Mouse (Mus musculus) G1E (cell line): ENCODE measurements at regions not wholly inside any gene's neighbourhood (a gene's known extent, or its start where the extent isn't known, plus 50 kb on each side); places are given as distances from the start of the nearest gene placed in this dataset.

Source experiments
- CTCF ChIP-seq: IDR thresholded peaks from 2 replicates; pipeline ENCODE4 v1.5.1; 2012; ENCODE audit warnings: low read depth, low read length, inconsistent platforms, mixed read lengths
- GATA2 ChIP-seq: IDR thresholded peaks from 2 replicates; pipeline ENCODE4 v1.6.1; 2012; ENCODE audit warnings: low read depth, low read length, inconsistent platforms, borderline replicate concordance
- TAL1 ChIP-seq: conservative IDR thresholded peaks from 2 replicates; pipeline ENCODE4 v1.6.1; 2012; ENCODE audit warnings: low read depth, low read length, inconsistent platforms, mixed read lengths

DNA sequence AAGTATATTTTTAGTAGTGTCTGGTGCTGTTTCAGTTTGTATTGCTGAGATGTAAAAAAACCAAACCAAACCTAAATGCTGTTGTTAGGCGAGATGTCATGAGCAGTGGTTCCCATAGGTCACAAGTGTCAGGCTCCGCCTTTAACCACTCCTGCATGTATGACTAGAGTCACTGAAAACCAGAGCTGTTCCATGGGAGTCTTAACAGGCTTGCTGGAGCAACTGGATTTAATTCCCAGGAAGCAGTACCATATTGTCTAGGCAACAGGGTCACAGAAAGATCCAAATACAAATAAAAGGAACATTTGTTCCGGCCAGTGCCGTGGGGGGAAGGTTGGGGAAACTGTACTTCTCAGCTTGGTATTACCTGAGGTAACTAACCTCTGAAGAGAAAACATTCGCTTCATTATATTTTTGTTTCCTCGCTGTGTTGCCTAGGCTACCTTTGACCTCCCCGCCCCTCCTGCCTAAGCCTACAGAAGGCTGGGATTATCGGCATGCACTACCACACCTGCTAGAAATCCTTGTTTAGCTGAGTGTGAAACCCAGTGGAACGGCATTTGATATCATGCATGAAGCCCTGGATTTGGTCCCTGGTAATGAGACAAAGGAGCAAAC is 124.3 kb upstream of the Tsc22d1 start:
- TF ChIP-seq CTCF (no peak), GATA2 (no peak), TAL1 (no peak)
